Mouse (Mus musculus) right cerebral cortex, adult 2 months (tissue): ENCODE results near the gene Sema3a.
"Not testable (repeated sequence)": the region's sequence is repeated elsewhere in the genome, so short reads cannot be mapped to it uniquely, and the experiment has no call there.

Experiments used
- DNase-seq, 2 experiments: peaks; one replicate each; pipeline ENCODE4 v3.0.0; 2021 to 2022; ENCODE audit warnings: low spot score in 2 of 2

The Sema3a gene

DNA sequence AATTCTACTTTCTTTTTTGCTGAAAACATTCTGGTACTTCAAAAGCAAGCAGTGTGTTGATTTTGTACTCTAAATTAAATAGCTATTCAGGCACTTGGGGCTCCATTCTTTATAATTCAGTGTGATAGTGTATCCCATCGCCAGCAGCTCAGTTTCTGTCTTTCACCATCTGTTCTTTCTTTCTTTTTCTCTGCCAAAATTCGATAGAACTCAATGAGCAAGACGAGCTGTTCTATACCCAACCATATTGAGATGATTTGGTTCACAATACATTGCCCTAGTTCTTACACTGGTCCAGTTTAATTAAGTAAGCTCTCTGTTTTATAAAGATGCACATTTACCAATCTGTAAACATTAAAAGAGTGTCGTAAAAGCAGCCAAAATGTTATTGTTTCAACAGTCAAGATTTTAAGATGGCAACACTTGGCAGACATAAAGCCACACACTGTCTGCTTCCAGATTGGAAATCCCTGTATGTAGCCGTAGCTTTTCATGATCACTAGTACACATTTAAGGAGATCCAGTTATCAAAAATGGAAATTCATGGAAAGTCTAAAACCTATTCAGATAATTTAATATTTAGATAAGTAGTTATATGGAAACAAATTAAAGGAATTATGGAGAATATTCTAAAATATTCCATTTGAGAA lies 296.2 kb downstream of the Sema3a start:
- no peak for DNase-seq

DNA sequence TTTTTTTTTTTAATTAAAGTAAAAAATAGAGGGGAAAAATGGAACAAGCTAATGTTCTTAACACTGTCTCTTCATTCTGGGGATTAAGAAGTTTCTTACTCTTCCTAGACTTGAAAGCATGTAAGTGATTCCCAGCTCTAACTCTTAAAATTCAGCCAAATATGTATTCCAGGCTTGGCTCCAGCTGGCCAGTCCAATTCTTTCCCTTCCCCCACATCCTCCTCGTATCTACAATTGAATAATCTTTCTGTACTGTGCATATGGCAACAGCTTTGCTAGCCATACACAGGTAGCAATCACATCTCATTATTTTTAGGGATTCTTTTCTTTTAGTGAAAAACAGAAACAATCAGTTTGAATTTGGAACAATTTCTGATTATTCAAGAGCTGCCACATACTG lies 303.5 kb downstream of the Sema3a start:
- no peak for DNase-seq

DNA sequence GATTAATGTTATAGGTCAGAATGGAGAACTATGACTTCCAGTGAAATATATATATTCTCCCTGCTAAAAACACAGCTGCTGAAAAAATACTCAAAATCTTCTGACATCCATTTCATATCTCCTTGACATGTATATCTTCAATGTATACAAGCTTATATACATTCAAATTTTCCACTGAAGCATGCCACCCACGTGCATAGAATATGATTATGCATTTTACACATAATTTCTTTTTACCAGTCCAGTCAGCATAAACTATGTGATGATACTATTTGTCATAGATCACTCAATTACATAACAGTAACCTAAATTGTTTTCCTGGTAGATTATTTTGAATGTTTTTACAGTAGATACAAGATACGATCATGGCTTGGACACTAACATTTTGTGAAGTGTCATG lies 306.6 kb downstream of the Sema3a start:
- no peak for DNase-seq

DNA sequence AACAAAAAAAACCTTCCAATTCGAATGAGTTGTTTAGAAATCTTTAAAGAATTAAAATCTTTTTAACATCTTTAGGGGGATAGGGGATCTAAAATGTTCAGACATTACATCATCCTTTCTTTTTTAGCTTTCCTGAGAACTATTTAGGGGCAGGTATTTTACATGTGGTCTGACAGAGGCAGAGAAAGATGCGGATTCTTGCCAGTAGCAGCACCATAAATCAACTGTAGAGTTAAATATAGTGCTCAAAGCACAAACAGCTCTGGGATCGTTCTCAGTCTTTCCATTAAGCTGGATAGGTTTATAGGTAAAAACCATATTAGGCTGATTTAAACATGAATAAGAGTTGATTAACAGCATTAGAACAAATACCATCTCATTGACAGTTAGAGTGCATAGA lies 307.4 kb downstream of the Sema3a start:
- DNase-seq, result no peak

DNA sequence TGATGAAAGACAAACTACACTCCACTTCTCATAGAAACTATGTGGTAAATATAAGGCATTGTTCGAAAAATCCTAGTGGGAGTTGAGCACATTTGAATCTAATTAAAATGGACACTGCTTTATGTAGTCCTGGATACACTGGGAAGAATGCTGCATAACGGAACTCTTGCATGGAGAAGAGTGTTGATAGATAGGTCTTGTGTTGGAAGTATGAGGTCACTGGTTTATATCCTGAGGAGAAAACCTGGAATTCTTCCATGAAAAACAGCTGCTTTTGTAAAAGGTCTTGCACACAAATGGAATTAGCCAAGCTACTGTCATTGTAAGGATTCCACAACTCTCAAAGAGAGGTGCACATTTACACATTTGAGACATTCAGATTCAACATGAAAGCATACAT lies 308.1 kb downstream of the Sema3a start:
- DNase-seq, result no peak

DNA sequence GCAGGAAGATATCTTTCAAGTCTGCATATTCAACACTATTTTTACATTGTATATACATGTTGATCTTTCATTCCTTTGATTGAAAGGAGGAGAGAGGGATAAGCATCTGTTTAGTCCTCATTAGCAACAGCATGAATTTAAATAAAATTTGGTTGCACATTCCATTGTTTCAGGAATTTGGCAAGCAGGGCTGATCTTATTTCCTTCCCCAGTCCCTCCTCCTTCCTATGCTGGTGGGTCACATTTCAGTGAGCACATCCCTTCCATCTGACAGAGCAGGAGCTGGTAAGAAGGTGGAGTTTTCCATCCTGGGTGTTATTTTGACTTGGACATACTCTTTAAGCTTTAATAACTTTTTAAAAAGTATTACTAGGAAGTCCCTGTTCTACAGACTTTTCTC lies 315.9 kb downstream of the Sema3a start:
- no peak for DNase-seq

DNA sequence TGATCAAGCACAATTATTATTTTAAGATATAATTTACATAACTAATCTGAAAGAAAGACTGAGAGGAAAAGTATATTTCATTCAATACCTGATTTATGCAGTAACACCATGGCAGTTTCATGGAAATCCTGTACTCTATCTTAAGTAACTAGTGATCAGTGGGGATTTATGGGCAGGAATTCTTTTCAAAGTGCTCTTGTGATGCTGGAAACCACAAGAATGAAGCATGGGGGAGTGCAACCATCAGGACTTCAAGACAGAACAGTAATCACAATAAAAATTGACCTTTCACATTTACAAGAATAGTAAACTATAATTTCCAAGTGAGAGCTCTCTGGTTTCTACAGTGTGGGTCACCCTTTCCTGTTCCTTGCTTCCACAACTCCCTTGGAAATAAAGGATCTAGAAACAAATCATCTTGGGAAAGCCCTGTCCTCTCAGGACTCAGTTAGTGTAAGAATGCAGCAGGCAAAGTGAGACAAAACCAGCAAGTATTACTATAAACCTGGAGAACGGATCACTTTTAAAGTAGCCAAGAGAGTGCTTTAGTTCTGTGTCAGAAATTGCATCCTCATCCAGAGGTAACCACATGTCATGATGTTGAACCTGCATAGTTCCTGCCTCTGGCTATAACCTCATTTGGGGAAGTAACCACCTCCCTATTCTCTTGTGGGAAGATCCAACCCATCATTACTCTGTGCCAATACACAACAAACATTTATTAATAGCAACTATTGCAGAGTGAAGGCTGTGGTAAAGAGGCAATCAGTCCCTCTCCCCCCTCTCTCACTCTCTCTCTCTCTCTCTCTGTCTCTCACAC lies 335.2 kb downstream of the Sema3a start:
- no peak for DNase-seq

DNA sequence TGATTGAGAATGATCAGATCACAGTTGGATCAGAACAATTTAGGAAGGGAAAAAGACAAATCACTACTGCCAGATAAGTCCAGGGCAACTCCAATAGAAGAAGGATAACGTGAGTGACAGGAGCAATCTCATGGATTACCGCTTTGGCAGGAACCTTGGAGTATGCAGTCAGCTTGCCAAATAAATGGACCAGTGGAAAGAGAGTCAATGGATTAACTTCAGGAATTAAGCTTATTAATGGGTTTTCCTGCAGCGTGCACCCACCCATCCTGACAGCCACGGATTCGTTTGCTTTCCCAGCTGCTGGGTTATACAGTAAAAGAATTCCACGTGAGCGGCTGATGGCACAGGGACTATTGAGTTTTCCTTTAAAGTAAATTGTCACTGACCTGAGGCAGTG lies 343.6 kb downstream of the Sema3a start:
- peak in 1 of 2 experiments; percentile 14 for DNase-seq

DNA sequence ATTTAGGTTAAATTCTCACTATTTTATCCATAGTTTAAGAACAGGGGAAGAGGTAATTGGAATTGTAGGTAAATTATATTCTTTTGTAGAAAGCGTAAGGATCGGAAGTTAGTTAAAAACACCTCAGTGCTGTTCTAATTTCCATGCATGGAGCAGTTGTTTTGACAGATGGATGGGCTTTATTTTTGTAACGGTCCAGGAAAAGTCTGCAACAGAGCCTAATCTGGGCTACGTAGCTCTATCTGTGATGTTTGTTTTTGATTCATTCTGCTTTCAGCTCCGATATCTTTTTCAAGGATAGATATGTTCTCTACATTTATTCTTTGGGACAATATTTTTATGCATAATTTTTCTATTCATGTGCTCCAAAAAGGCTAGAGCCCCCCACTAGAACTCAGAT lies 344.2 kb downstream of the Sema3a start:
- peak in 1 of 2 experiments; percentile 26 for DNase-seq

DNA sequence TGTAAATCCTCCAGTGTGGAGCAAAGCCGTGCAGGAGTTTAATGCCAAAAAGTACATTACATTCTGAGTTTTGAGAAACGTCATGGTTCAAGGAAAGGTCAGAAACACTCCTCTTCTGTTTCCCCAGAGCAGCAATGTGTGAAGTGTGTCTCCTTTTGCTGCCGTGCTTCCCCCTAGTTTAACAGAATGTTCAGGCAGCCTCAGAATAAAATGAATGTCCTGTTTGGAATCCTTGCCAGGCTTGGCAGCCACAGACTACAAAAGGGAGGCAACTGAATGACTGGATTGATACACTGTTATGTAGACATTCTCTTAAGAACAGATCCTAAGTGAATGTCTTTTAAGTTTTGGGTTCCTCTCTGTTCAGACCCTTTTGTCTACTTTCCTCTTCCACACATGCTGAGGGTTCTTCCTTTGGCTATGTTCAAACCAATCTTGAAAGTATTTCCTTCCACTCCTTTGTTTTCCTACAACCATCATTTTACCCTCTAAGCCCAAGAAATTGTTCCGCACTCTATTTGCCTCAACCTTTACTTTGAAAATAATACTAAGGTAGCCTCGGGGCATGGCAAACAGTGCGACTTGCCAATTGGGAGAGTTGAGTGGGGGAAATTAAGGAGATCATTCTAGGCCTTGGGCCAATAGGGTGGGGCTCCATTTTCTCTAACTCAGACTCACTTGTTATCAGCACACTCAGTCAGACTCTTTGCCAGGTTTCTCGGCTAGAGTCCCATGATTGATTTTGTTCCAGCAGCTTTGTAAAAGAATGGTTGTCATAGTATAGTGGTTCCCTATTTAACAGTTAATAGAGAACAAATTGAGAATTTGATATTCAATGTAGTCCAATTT lies 345.1 kb downstream of the Sema3a start:
- DNase-seq, result peak in 1 of 2 experiments; percentile 8

DNA sequence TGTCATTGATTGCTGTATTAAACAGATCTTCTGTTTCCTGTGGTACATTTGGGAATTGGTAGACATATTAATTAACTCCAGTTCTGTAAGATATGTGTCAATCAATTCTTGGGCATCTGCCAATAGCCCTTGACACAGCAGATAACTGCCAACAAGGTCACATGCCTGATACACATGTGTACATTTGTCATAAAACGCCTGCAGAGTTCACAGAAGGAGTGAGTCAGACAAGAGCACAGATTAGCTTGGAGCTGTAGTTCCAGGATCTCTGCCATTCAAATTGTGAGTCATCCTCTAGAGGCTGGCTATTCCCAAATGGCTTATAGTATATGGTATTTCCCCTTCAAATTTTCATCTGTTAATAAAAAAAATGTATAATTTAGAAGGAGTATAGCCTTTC lies 352.4 kb downstream of the Sema3a start:
- peak; percentile 22 to 24 for DNase-seq

DNA sequence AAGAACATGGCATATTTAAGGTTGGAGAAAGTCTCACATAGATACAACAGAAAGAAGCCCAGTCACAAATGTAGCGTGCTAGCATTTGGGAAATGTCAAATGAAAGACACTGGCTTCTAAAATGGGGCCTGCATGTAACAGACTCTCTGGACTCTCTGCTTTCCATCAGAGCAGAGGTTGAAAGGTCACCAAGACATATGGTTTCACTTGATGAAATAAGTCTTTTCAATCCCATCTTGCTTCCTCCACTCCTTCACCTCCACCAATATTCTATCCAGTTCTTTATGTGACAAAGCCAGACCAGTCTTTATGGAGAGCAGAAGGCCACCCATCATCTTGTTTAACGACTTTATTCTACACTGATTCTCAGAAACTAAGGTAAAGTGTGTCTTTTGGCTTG lies 363.5 kb downstream of the Sema3a start:
- DNase-seq, result no peak

DNA sequence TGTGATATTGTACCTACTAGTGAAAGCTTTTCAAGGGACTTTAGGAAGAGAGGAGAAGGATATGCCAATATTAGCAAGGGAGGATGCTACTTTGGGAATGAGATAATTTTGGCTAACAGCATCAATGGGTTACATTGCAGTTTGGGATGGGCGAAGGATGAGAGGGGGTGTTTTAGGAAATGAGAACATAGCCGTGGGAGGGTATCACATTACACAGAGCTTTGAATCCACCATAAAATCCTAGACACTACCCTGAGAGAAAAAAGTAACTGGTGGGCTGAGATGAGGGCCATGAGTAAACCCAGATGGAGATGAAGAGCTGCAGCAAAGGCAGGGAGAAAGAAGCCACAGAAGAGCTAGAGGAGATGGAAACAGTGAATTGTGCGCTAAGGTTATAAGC lies 370.8 kb downstream of the Sema3a start:
- DNase-seq, result not testable (repeated sequence)

DNA sequence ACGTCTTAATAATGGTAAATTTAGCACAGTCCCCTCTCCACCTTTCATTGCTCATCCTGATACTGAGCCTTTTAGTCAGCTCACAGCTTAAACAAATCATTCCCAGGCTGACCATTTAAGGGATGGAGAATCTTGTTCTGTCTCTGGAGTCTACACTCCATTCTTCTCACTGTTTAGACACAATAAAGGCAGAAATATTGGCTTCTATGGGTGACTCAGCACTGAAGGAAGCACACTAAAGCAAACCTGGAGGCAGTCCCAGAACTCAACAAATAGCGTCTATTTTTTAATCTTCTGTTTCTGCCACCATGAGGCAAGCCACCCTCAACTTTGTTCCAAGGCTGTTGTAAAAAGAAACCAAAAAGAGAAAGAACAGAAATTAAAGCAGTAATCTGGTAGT lies 374.6 kb downstream of the Sema3a start:
- peak; percentile 33 to 46 for DNase-seq

DNA sequence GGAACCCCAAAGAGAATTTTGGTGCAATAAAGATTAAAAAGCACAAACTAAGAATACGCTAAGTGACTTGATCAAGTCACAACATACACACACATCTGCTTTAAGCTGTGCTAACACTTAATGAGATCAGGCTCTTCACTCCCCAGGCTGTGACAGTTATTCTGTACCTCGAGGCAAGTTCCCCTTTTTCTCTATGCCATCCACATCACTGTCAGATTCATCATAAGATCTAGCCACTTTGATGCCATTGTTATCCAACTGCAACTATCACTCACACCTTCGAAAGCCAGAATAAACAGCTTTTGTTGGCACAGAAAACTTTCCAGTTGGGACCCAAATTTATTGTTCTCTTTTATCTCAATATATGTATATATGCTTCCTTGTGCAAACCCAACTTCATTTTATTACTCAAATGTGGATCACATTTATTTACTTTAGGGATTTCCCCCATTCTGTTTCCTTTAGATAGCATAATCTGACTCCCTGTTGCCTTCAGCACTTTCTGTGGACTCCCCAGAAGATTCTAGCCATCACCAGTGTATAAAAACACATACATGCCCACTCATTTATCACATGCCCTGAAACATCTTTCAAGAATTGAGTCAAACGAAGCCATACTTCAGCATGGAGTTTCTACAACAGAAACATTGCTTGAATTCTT lies 380.8 kb downstream of the Sema3a start:
- DNase-seq, result no peak

DNA sequence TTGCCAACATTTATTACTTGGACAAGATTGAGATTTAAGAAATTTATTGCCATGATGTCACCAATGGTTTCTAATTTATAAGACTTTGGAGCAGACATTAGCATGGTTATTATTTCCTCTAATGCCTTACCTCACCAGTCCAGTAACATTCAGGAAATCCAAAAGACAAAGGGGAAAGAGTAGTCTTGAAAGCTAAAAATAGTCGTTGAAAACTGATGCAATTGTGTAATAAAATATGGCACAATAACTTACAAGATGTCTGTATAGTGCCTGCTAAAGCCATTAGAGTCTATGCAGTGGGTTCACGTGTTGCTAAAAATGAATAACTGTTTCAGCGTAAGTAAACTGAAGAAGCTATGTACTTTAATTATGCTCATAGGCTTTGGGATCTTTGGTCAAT lies 383.9 kb downstream of the Sema3a start:
- no peak for DNase-seq

DNA sequence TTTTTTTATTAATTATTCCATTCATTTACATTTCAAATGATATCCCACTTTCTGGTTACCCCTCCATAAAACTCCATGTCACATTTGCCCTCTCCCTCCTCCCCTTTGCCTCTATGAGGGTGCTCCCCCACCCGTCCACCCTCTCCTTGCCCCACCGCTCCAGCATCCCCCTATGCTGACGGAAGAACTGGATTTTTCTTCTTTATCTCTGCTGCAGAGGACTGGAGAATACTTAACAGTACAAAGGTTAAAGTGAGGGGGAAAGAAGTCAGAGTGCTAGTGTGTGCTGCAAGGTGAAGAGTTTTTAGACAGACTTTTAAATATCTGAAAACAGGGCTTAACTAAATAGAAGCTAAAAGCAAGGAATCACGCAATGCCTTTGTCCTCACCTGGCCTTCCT lies 391.8 kb downstream of the Sema3a start:
- no peak for DNase-seq

DNA sequence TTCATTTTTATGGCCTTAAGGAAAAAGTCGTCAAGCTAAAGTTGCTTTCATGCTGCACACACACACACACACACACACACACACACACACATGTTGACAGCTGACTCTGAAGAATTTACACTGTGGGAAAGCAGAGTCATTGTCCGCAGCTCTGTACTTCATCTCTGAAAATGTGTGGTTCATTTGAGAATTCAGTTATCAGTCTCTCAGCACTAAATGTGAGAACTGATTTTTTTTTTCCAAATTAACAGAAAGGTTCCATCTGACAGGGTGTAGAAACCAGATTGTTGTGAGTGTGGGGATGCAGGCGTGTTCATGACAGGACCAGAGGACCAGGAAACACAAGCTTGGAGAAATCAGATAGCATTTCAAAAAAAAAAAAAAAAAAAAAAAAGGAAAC lies 400.4 kb downstream of the Sema3a start:
- DNase-seq, result no peak

DNA sequence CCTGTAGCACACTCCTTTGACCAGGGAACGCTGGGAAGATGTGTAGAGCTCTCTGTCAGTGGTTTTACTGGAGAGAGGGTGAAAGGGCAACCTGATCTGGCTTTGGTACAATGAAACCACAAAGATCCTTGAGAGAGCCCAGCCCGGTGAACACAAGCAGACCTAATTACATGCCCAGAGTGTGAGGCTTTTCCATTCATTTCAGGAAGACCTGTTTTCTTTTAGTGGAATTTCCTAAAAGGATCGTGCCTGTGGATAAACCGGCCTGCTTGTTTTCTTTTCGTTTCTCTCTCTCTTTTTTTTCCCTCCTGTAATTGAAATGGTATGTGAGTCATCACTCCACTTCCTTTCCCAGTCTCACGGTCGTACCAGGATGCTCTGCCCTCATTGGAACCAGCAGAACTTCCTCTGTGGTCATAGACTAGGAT lies 401.8 kb downstream of the Sema3a start:
- no peak for DNase-seq

DNA sequence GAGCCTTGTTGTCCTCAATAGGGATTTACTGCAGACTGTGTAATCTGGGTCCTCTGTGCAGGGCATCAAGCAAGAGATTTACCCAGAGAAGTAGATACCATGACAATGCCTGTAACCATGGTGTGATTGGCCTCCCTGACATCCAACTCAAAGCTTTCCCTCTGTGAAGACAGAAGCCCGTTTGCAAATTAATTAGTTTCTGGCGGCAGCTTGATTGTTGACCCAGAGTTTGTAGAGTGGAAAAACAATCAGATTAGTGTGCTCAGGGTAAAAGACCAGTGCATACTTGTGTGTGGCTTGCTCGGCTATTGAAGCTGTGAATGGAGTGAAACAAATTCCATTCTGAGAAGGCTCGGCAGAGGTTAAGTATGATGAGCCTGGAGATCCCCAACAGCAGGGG lies 404.0 kb downstream of the Sema3a start:
- no peak for DNase-seq

DNA sequence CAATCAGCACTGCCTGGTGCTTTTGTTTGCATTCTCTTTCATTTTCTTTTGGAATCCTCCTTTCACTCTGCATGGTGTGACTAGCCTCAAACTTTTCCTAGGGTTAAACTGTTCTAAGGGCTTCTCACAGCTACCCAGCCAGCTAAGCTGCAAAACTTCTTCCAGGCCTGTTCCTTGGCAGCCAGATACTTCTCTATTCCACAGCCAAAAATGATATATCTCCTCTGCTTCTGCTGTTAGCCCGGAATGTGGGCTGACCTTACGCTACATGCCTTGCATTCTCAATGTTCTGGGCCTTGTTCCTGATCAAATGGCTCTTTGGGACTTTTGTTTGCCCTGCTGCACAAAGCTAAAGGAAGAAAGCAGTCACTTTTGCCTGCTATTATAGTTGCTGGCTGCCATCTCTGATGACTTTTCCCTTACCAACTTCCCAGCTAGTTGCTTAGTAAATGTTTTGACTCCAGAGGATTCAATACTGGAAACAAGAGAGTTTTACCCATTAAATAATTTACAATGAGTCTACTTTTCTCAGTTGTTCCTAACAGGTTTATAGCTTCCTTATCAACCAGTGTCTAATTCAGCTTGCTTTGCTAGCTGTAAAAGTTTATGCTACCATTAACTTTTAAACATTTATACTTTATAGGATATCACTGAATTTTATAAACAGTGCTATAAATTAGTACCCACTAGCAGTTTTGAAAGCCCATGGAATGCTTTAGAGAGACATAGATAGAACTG lies 422.4 kb downstream of the Sema3a start:
- DNase-seq, result no peak
